Mouse (Mus musculus): Measurements from ENCODE around the gene Man2a1.

DNA sequence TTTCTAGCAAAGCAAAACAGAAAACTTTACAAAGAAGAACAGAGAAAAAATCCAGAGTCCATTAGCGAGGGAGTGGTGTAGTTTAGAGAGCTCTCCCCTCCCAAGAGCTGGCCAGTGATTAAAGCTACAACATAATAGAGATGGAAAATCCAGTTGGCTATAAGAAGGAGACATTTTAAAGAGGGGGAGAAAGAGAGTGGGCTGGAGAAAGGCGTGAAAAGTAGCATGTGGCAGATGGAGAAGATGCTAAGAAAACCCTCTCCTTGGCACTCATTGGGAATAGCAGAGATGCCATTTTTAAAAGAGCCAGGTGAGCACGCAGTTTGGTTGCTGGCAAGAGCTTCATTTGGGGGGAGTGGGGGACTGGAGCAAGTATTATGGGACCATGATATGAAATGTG, 89.1 kb downstream of the Man2a1 start:
- TF ChIP-seq GATA1 (IDR thresholded peaks at IDR 0.05; ENCODE audit: borderline replicate concordance, low read length) (no peak), FLI1 (IDR thresholded peaks at IDR 0.05; ENCODE audit: low read length) (no peak)

All from megakaryocyte, embryonic 14.5 days (primary cell).